Mouse (Mus musculus) megakaryocyte, adult 5-6 weeks (primary cell): ENCODE results near the gene Psmc1. TPM values are rescaled to one million over a fixed set of nuclear protein-coding genes. Genes with fewer than 3 reads are reported as not detected.
A peak's percentile ranks its signal among the peaks of the same experiment; 100 is the strongest.

ENCODE experiments used
- ATAC-seq: 2 replicates; pipeline ENCODE4 v1.8.0; 2016; ENCODE audit warnings: mild to moderate bottlenecking, inconsistent platforms; ENCODE audit not compliant: poor library complexity, severe bottlenecking
- total RNA-seq, 2 experiments: library from RNA; stranded (forward) in 1 of 2; stranded (reverse) in 1 of 2; fragments of 153-499, 151-499 nt in 1 of 2; fragments of 221-1000, 200-1000 nt in 1 of 2; gene quantifications; 2 replicates each; pipeline versions ENCODE4 v1.2.3 to v1.2.4; 2015 to 2017

Psmc1 gene
- total RNA-seq, 2 experiments from 2014 or later = 151 to 189 TPM

DNA sequence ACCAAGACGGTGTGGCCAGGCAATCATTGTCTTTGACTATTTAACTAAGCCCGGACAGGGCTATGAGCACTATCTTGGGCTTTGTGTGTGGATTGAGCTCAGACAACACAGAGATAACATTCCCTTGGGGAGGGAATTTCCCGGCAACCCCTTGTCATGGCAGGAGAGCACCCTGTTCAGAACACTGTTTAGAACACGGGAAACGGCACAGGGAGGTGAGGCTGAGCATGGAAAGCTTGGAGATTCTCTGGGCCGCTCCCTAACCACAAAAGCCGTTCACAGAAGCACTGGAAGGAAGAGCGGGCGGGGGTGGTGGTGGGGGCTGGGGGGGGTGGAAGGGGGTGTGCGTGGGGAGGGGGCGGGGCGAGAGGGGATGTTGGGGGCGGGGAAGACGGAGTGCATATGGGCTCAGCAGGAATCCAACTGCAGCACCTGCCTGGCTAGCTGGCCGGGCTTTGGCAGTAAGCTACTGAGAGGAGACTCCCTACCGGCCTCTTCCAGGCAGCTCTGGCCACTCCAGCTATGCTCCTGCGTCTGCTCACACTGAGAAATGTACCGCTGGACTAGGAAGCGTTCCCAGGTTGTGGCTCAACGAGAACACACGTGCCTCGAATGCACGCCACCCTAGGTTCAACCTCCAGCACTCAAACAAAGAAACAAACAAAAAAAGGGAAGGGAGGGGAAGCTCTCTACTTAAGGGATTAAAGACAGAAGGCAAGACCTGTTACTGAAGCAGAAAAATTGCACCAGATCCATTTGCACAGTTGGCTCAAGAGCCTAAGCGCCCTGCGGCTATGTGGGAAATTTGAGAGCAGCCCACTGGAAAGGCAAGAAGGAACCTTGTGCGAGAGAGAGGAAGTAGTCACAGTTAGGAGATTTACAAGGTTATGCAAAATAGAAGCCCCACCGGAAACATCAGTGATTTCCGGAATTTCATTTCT lies 58.2 kb downstream of the Psmc1 start:
- ATAC-seq = peak; percentile 86

DNA sequence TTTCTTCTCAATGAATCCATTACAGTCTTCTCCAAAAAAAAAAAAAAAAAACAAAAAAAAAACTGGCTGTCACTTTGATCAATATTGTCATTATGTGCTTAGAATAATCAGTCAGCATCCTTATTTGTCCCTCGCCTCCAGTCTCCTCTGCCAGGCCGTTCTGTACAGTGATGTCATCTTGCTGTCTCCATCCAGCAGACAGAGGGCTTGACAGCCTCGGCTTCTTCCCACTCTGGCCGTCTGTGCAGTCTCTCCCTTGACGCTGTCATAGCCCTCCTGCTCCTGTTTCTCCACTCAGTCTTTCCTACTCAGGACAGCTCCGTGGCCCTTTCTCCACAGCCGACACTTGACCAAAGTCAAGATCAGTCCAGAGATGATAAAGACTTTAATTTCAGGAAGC lies 62.5 kb downstream of the Psmc1 start:
- no peak for ATAC-seq

Other genes with a start within 250 kb of the Psmc1 start
- gene Efcab11, start 225.7 kb upstream of the Psmc1 start, total RNA-seq (2015) = 5.4 and 7.0 TPM in 2 replicates
- gene Efcab11, start 225.7 kb upstream of the Psmc1 start, total RNA-seq (2017) = 12.8 and 17.3 TPM in 2 replicates
- gene Tdp1, start 225.6 kb upstream of the Psmc1 start, total RNA-seq (2015) = 25.6 and 30.3 TPM in 2 replicates
- gene Tdp1, start 225.6 kb upstream of the Psmc1 start, total RNA-seq (2017) = 11.9 and 13.5 TPM in 2 replicates
- 0.16 and 0.23 TPM in 2 replicates for gene Kcnk13, start 145.7 kb upstream of the Psmc1 start, total RNA-seq (2015)
- gene Kcnk13, start 145.7 kb upstream of the Psmc1 start, total RNA-seq (2017) = 0.16 and 0.40 TPM in 2 replicates
- gene Nrde2, start 49.5 kb downstream of the Psmc1 start, total RNA-seq (2015) = 3.3 and 8.2 TPM in 2 replicates
- gene Nrde2, start 49.5 kb downstream of the Psmc1 start, total RNA-seq (2017) = 20.4 and 25.9 TPM in 2 replicates
- gene Calm1, start 89.3 kb downstream of the Psmc1 start, total RNA-seq (2015) = 717 and 805 TPM in 2 replicates
- gene Calm1, start 89.3 kb downstream of the Psmc1 start, total RNA-seq (2017) = 1,003 and 1,237 TPM in 2 replicates